Mouse (Mus musculus): Measurements from ENCODE around the gene Spata9.
"Not testable (repeated sequence)": the region's sequence is repeated elsewhere in the genome, so short reads cannot be mapped to it uniquely, and the experiment has no call there.

Gene Spata9

GRCm38 (mm10) chr13:75966850-75967249, at the start of gene Spata9:
Spata9 (plus strand) TSS chr13:75967150.
- no peak for DNase-seq (ENCODE audit: low spot score)

GRCm38 (mm10) chr13:75927951-75928350, 39.0 kb upstream of the Spata9 start:
- DNase-seq (ENCODE audit: low spot score): no peak

- not testable (repeated sequence) for DNase-seq (ENCODE audit: low spot score)
These were observed 37.9 kb upstream of the Spata9 start for GRCm38 (mm10) chr13:75929071-75929470.

GRCm38 (mm10) chr13:75930023-75930422, 36.9 kb upstream of the Spata9 start:
- no peak for DNase-seq (ENCODE audit: low spot score)

GRCm38 (mm10) chr13:75930660-75931059, 36.3 kb upstream of the Spata9 start:
- DNase-seq (ENCODE audit: low spot score): no peak

- DNase-seq (ENCODE audit: low spot score): peak; percentile 31
These were observed 35.9 kb upstream of the Spata9 start for GRCm38 (mm10) chr13:75931073-75931472.

- DNase-seq (ENCODE audit: low spot score): no peak
These were observed 33.7 kb upstream of the Spata9 start for GRCm38 (mm10) chr13:75933287-75933686.

- no peak for DNase-seq (ENCODE audit: low spot score)
These were observed 28.1 kb upstream of the Spata9 start for GRCm38 (mm10) chr13:75938866-75939265.

GRCm38 (mm10) chr13:75940791-75941517, 26.0 kb upstream of the Spata9 start:
- no peak for DNase-seq (ENCODE audit: low spot score)

GRCm38 (mm10) chr13:75941518-75942295, 25.2 kb upstream of the Spata9 start:
- peak; percentile 11 for DNase-seq (ENCODE audit: low spot score)

- peak; percentile 55 for DNase-seq (ENCODE audit: low spot score)
These were observed 24.2 kb upstream of the Spata9 start for GRCm38 (mm10) chr13:75942731-75943130.

- peak; percentile 67 for DNase-seq (ENCODE audit: low spot score)
These were observed 23.5 kb upstream of the Spata9 start, which contains the start of gene Rhobtb3 for GRCm38 (mm10) chr13:75943189-75944043. Rhobtb3 (minus strand) TSS chr13:75943925.

GRCm38 (mm10) chr13:75944044-75944820, 22.7 kb upstream of the Spata9 start:
- DNase-seq (ENCODE audit: low spot score): no peak

- no peak for DNase-seq (ENCODE audit: low spot score)
These were observed 16.7 kb upstream of the Spata9 start for GRCm38 (mm10) chr13:75950295-75950694.

GRCm38 (mm10) chr13:75955357-75955992, 11.5 kb upstream of the Spata9 start:
- DNase-seq (ENCODE audit: low spot score): no peak

- DNase-seq (ENCODE audit: low spot score): no peak
These were observed 7.5 kb downstream of the Spata9 start for GRCm38 (mm10) chr13:75974481-75974880.

GRCm38 (mm10) chr13:75975629-75976028, 8.7 kb downstream of the Spata9 start:
- DNase-seq (ENCODE audit: low spot score): no peak

- DNase-seq (ENCODE audit: low spot score): no peak
These were observed 9.3 kb downstream of the Spata9 start for GRCm38 (mm10) chr13:75976218-75976617.

- no peak for DNase-seq (ENCODE audit: low spot score)
These were observed 9.7 kb downstream of the Spata9 start for GRCm38 (mm10) chr13:75976649-75977048.

GRCm38 (mm10) chr13:75981901-75982300, 15.0 kb downstream of the Spata9 start:
- no peak for DNase-seq (ENCODE audit: low spot score)

- peak; percentile 69 for DNase-seq (ENCODE audit: low spot score)
These were observed 21.1 kb downstream of the Spata9 start for GRCm38 (mm10) chr13:75988096-75988495.

All from MN1 (cell line).